Mouse (Mus musculus): ENCODE measurements around the gene Nlrp9b. TPM values are rescaled to one million over a fixed set of nuclear protein-coding genes. Genes with fewer than 3 reads are reported as not detected.
"Not testable (repeated sequence)": the region's sequence is repeated elsewhere in the genome, so short reads cannot be mapped to it uniquely, and the experiment has no call there.

The Nlrp9b gene
- polyA plus RNA-seq, 1 experiment from 2014 or later: not detected

DNA sequence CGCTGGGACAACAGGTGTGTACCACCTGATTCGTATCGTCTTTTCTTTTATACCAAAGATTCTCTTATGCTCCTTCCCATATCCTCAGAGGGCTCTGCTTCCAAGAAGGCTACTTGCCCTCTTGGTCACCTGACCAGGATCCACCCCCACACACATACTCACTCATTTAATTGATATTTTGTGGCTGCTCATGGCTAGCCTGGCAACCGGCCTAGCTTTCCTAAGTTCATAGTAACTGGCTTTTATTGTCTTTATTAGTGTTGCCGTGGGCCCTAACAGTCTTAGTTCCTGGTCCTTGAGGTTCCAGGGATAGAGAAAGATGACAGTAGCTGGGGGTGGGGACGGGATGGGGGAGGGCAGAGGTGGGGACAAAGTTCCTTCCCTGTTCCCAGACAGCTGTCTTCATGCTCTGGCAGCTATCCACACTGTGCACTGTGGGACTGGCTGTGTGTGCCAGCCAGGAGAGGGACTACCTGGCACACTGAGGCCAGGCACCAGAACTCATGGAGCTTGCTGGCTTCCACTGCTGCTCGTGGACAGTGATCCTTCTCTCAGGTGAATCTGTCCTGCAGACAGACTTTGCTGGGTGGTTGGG is 26.2 kb upstream of the Nlrp9b start, which contains the start of gene Ceacam20:
Gene Ceacam20 (plus strand): TSS at position 428 of the 595 bp plus-strand sequence.
- 84% methylated on average over 7 of the region's 7 CpGs for WGBS
- no peaks in the 10 kb centered on the region for H3K27me3 ChIP-seq
- no peaks in the 10 kb centered on the region for H3K4me1 ChIP-seq
- H3K4me3 ChIP-seq: no peak within 1 kb of the TSS
- H3K4me2 ChIP-seq: no peak within 1 kb of the TSS
- H3K9me3 ChIP-seq (replicated peaks): peaks cover 15% of the 10 kb centered on the region
- ATAC-seq: no peak
- H3K27ac ChIP-seq: no peak within 1 kb of the TSS
- no peaks in the 10 kb centered on the region for H3K36me3 ChIP-seq (ENCODE audit: poor library complexity, severe bottlenecking)
- H3K9ac ChIP-seq: no peak within 1 kb of the TSS

- no peak for ATAC-seq
- WGBS: 82% methylated on average over 3 of the region's 3 CpGs
- no peak overlapping the region for H3K27ac ChIP-seq
- no peak overlapping the region for H3K9ac ChIP-seq
- H3K27me3 ChIP-seq: no peaks in the 10 kb centered on the region
- H3K4me3 ChIP-seq: no peak overlapping the region
- no peaks in the 10 kb centered on the region for H3K36me3 ChIP-seq (ENCODE audit: poor library complexity, severe bottlenecking)
- H3K4me2 ChIP-seq: no peak overlapping the region
- no peaks in the 10 kb centered on the region for H3K4me1 ChIP-seq
- peaks cover 29% of the 10 kb centered on the region for H3K9me3 ChIP-seq (replicated peaks)
Measured at GRCm38 (mm10) chr7:19969106-19969505, 22.2 kb upstream of the Nlrp9b start.

GRCm38 (mm10) chr7:19969541-19970090 is 21.6 kb upstream of the Nlrp9b start:
- ATAC-seq: no peak
- no peaks in the 10 kb centered on the region for H3K36me3 ChIP-seq (ENCODE audit: poor library complexity, severe bottlenecking)
- no peak overlapping the region for H3K9ac ChIP-seq

GRCm38 (mm10) chr7:19970196-19970595 is 21.1 kb upstream of the Nlrp9b start:
- Histone ChIP-seq H3K4me1 (no peaks in the 10 kb centered on the region), H3K27ac (no peak overlapping the region), H3K9ac (no peak overlapping the region), H3K4me3 (no peak overlapping the region), H3K4me2 (no peak overlapping the region), H3K36me3 (ENCODE audit: poor library complexity, severe bottlenecking) (no peaks in the 10 kb centered on the region), H3K27me3 (no peaks in the 10 kb centered on the region), H3K9me3 (replicated peaks) (peaks cover 33% of the 10 kb centered on the region)
- WGBS: 92% methylated on average over 8 of the region's 8 CpGs
- no peak for ATAC-seq

More at GRCm38 (mm10) chr7:19969541-19970090, 21.6 kb upstream of the Nlrp9b start:
- no peak overlapping the region for H3K27ac ChIP-seq
- peaks cover 30% of the 10 kb centered on the region for H3K9me3 ChIP-seq (replicated peaks)
- H3K4me3 ChIP-seq: no peak overlapping the region
- H3K4me2 ChIP-seq: no peak overlapping the region
- H3K27me3 ChIP-seq: no peaks in the 10 kb centered on the region
- no peaks in the 10 kb centered on the region for H3K4me1 ChIP-seq
- WGBS: 94% methylated on average over 4 of the region's 4 CpGs

DNA sequence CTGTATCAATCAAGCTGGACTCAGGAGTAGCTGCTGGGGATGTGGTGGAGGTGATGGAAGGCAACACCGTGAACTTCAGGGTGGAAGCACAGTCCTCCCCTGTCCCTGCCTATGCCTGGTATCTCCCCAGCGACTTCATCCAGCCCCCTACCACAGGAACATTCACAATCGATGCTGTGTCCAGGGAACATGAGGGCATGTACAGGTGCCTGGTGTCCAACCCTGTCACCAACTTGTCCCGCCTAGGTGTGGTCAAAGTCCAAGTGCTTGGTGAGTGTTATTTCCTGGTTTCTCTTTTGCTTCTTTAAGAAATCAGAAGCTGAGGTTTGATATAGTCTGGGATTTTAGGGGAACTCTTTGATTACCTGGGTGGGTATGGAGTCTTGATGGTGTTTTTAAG is 19.7 kb upstream of the Nlrp9b start:
- no peaks in the 10 kb centered on the region for H3K4me1 ChIP-seq
- H3K9me3 ChIP-seq (replicated peaks): peaks cover 33% of the 10 kb centered on the region

GRCm38 (mm10) chr7:19996721-19997120 is 5.5 kb downstream of the Nlrp9b start:
- H3K27me3 ChIP-seq; H3K4me2 ChIP-seq; H3K9ac ChIP-seq; H3K36me3 ChIP-seq (ENCODE audit: poor library complexity, severe bottlenecking); H3K4me3 ChIP-seq; H3K4me1 ChIP-seq; ATAC-seq; H3K27ac ChIP-seq: not testable (repeated sequence)
- 62% methylated on average over 3 of the region's 3 CpGs for WGBS
- H3K9me3 ChIP-seq (replicated peaks): peaks cover 31% of the 10 kb centered on the region

More for the DNA sequence above, 19.7 kb upstream of the Nlrp9b start:
- Histone ChIP-seq H3K9ac (no peak overlapping the region), H3K4me3 (no peak overlapping the region), H3K4me2 (no peak overlapping the region), H3K36me3 (ENCODE audit: poor library complexity, severe bottlenecking) (no peaks in the 10 kb centered on the region), H3K27me3 (no peaks in the 10 kb centered on the region), H3K27ac (no peak overlapping the region)
- whole genome bisulfite sequencing: 88% methylated on average over 4 of the region's 4 CpGs
- ATAC-seq: no peak

DNA sequence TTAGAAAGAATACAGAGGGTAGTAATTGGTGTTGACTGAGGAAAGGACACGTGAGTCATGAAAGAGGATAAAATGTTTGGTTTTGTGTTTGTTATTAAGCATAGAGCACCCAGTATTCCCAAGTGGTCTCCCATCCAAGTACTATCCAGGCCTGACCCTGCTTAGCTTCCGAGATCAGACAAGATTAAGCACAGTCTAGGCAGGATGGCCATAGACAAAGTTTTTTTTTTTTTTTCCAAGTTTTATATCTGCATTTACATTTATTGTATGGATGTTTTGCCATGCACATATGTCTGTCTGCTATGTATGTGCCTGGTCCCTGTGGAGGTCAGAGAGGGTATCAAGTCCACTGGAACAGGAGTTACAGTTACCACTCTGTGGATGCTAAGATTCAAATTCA is 18.7 kb downstream of the Nlrp9b start:
- H3K4me2 ChIP-seq: no peak overlapping the region
- H3K4me3 ChIP-seq: no peak overlapping the region
- H3K27me3 ChIP-seq: no peaks in the 10 kb centered on the region
- no peak for ATAC-seq
- no peaks in the 10 kb centered on the region for H3K4me1 ChIP-seq
- 69% methylated on average over 2 of the region's 2 CpGs for WGBS
- no peak overlapping the region for H3K27ac ChIP-seq
- no peaks in the 10 kb centered on the region for H3K36me3 ChIP-seq (ENCODE audit: poor library complexity, severe bottlenecking)
- H3K9ac ChIP-seq: no peak overlapping the region
- peaks cover 5% of the 10 kb centered on the region for H3K9me3 ChIP-seq (replicated peaks)

DNA sequence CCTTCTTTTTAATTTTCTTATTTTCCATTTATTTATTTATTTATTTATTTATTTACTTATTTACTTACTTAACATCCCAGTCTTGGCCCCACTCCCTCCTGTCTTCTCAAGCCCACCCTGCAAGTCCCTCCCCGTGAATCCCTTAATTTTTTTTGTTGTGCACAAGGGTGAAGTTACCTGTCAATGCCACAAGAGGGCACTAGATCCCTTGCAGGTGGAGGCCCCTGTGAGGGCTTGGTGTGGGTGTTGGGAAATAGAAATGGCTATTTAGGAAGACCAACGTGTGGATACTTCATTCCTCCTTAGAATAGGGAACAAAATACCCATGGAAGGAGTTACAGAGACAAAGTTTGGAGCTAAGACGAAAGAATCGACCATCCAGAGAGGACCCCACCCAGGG is 72.8 kb downstream of the Nlrp9b start:
- H3K27ac ChIP-seq; H3K9ac ChIP-seq; ATAC-seq; H3K4me2 ChIP-seq; H3K4me3 ChIP-seq; H3K4me1 ChIP-seq; H3K36me3 ChIP-seq (ENCODE audit: poor library complexity, severe bottlenecking); H3K27me3 ChIP-seq: not testable (repeated sequence)
- WGBS: 65% methylated on average over 4 of the region's 4 CpGs
- peaks cover 19% of the 10 kb centered on the region for H3K9me3 ChIP-seq (replicated peaks)

DNA sequence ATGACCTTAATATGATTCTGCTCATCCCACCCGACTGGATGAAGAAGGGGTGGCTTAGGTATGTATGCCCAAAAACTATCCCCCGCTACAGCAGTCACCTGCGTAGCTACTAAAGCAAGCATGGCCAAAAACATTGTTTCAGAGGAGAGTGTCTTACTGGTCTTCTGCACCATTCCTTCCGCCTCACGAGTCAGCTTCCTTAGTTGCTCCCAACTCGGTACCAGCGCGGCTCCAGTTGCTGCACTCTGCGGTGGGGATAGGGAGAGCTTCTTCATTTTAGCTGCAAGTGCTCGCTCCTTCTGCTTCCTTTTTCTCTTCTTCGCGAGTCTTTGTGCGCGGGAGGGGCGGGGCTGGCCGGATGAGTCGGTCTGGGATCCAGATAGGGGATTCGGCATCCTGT is 86.9 kb downstream of the Nlrp9b start:
- ATAC-seq; H3K36me3 ChIP-seq (ENCODE audit: poor library complexity, severe bottlenecking); H3K4me3 ChIP-seq: not testable (repeated sequence)

DNA sequence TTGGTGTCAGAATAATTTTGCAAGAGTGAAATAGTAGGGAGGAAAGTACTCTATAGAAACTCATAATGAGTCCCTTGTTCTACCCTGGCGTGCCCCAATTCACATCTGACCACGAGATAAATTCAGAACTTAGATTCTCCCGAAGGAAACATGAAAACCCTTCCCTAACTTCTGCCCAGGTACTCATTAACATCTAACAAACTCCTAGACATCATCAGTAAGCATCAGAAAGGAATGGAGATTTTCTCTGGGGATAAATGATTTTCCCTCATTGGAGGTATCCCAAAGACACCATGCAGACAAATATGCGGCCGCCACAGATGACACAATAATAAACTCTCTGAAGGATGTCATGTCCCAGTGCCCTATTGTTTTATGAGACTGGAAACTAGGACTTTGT is 108.1 kb downstream of the Nlrp9b start, which contains the start of gene Vmn1r91:
Gene Vmn1r91 (plus strand): TSS at position 301 of the 400 bp plus-strand sequence.
- not testable (repeated sequence) for ATAC-seq; H3K4me1 ChIP-seq; H3K4me2 ChIP-seq; H3K4me3 ChIP-seq; H3K27ac ChIP-seq; H3K9ac ChIP-seq; H3K9me3 ChIP-seq (replicated peaks); H3K27me3 ChIP-seq; H3K36me3 ChIP-seq (ENCODE audit: poor library complexity, severe bottlenecking)
- WGBS: 87% methylated on average over 5 of the region's 5 CpGs

More for the DNA sequence above, 86.9 kb downstream of the Nlrp9b start:
- not testable (repeated sequence) for H3K27ac ChIP-seq; H3K27me3 ChIP-seq; H3K9ac ChIP-seq; H3K4me1 ChIP-seq; H3K9me3 ChIP-seq (replicated peaks); H3K4me2 ChIP-seq
- 70% methylated on average over 18 of the region's 18 CpGs for WGBS

DNA sequence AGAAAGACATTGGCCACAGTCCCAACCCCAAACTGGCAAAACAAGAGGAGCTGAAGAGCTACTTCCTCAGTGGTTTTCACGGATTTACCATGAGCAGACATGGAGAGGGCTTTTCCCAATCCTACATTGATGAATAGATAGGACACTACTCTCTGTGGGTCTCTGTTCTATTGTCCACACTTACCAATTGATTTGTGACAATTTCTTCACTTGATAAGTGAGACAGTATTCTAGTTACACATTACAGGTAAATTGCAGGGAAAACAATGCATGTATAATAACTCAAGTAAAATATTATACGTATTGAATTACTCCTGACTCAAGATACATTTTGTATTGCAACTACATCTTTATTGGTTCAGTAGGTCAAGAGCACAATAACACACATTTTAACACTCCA is 131.2 kb downstream of the Nlrp9b start, which contains the start of gene Gm16442:
Gene Gm16442 (minus strand): TSS at position 101 of the 400 bp plus-strand sequence.
- no CpG with 5 or more reads among the region's 2 CpGs for WGBS
- not testable (repeated sequence) for H3K9ac ChIP-seq; H3K4me1 ChIP-seq; H3K36me3 ChIP-seq (ENCODE audit: poor library complexity, severe bottlenecking); H3K9me3 ChIP-seq (replicated peaks); ATAC-seq; H3K27me3 ChIP-seq; H3K4me2 ChIP-seq; H3K27ac ChIP-seq; H3K4me3 ChIP-seq
